ENCODE assay signal across 17 mouse cellular contexts in the genomic region with DNA sequence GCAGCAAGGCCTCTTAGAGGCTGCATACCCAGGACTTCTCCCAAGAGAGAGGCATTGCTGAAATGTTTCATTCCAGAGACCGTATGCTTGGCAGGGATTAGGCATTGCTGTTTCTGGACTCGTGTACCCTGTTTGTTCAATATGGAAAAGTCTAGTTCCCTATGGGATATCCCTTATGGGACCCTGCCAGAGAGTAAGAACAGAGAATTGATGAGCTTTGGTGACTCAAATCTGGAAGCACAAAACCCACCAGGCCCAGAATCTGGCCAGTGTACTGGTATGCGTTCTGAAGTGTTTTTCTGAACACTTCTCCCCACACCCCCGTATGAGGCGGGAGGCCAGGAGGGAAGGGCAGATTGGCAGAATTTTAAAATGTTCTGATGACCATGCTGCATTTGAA.
DNase-seq lines count a peak whose midpoint lies in the region; ATAC-seq lines count a peak whose summit lies in the region.
"Had no signal": no experiment of that assay in that cellular context is flagged by ENCODE, and none has a peak within 500 bp of the region (broad histone marks: within the 10 kb centered on the region; RNA-seq: fewer than 3 reads in every experiment).

No protein-coding gene starts in this region.

- no peak overlapping the region for H3K4me3 ChIP-seq in midbrain, embryonic 14.5 days (replicated peaks; ENCODE audit: low read depth, low read length)
- H3K4me3 ChIP-seq: hindbrain, embryonic 15.5 days; left cerebral cortex, adult 2 months; limb, embryonic 13.5 days had no signal

- H3K4me1 ChIP-seq in midbrain, embryonic 14.5 days (ENCODE audit: control insufficient read depth, insufficient read depth, low read length): no peaks in the 10 kb centered on the region

- H3K27ac ChIP-seq in midbrain, embryonic 14.5 days (replicated peaks; ENCODE audit: low read depth, low read length): no peak overlapping the region
- H3K27ac ChIP-seq: hindbrain, embryonic 15.5 days; left cerebral cortex, adult 2 months; limb, embryonic 13.5 days had no signal

- intact Hi-C loops in gastrocnemius, postnatal 14 days (cut with DNase I; ENCODE audit: low total_unique reads): no loop called here

- peak; percentile 59 for DNase-seq in gastrocnemius, adult 18-20 months (ENCODE audit: low spot score)
- no peak for DNase-seq in gastrocnemius, postnatal 10 days
- DNase-seq in 3T3-L1 (ENCODE audit: low read depth, low spot score): peak; percentile 83
- DNase-seq in gastrocnemius, postnatal 14 days: peak; percentile 37
- peak; percentile 59 for DNase-seq in lung, postnatal 10 days
- DNase-seq in midbrain, embryonic 14.5 days: no peak
- DNase-seq in left cerebral cortex, adult 9 months (ENCODE audit: low spot score in 2 of 2): no peak
- DNase-seq: cerebellum, adult 11-12 months; forebrain, postnatal 0 days; kidney, adult 18-20 months; liver, postnatal 0 days; thymus, postnatal 36 days had no signal

- no peaks in the 10 kb centered on the region for H3K27me3 ChIP-seq in midbrain, embryonic 14.5 days (ENCODE audit: control insufficient read depth, insufficient read depth, low read length)
- H3K27me3 ChIP-seq: hindbrain, embryonic 15.5 days; limb, embryonic 13.5 days had no signal

- H3K4me2 ChIP-seq in midbrain, embryonic 14.5 days (ENCODE audit: low read length): no peak overlapping the region
- H3K4me2 ChIP-seq: hindbrain, embryonic 15.5 days; limb, embryonic 13.5 days; midbrain, embryonic 11.5 days had no signal

- no peak for ATAC-seq in midbrain, embryonic 14.5 days (ENCODE audit: low FRiP score, low TSS enrichment)
- no peak for ATAC-seq in inflammation-experienced regulatory T-cells, adult 6 months
- ATAC-seq: forebrain, postnatal 0 days; liver, postnatal 0 days had no signal

- H3K36me3 ChIP-seq in midbrain, embryonic 14.5 days (ENCODE audit: control insufficient read depth, insufficient read depth, low read length): peaks cover 30% of the 10 kb centered on the region

- WGBS in midbrain, embryonic 14.5 days: 84% methylated on average over 5 of the region's 5 CpGs

- H3K9ac ChIP-seq in midbrain, embryonic 14.5 days (replicated peaks; ENCODE audit: low read length): no peak overlapping the region
- H3K9ac ChIP-seq: forebrain, postnatal 0 days; hindbrain, embryonic 15.5 days; limb, embryonic 13.5 days; liver, postnatal 0 days had no signal

- no peaks in the 10 kb centered on the region for H3K9me3 ChIP-seq in midbrain, embryonic 14.5 days (ENCODE audit: control insufficient read depth, low read length)
- H3K9me3 ChIP-seq: hindbrain, embryonic 15.5 days; limb, embryonic 13.5 days had no signal

Comparison
In these comparisons a context has a peak if more than half of its experiments do, and no peak if none do; other contexts are left out.
1. DNase-seq: peak in gastrocnemius, adult 18-20 months (single experiment), 3T3-L1 (single experiment), gastrocnemius, postnatal 14 days (single experiment) and lung, postnatal 10 days (single experiment); none in gastrocnemius, postnatal 10 days (single experiment), midbrain, embryonic 14.5 days (single experiment) and left cerebral cortex, adult 9 months (0 of 2).